Mouse (Mus musculus) kidney, adult 2 months (tissue): ENCODE data around the gene Copa.

Experiments
- CTCF ChIP-seq: fragments of 200-500 bp; conservative IDR thresholded peaks from 2 replicates; pipeline ENCODE4 v1.5.1; 2011; ENCODE audit warnings: low read depth, mild to moderate bottlenecking, control low read depth, low read length, moderate library complexity, mixed read lengths; ENCODE audit not compliant: insufficient read depth, insufficient read length
- POLR2A ChIP-seq: fragments of 200-500 bp; IDR thresholded peaks from one replicate; pipeline ENCODE4 v1.6.1; 2011; ENCODE audit warnings: low read depth, low read length, control low read depth

DNA sequence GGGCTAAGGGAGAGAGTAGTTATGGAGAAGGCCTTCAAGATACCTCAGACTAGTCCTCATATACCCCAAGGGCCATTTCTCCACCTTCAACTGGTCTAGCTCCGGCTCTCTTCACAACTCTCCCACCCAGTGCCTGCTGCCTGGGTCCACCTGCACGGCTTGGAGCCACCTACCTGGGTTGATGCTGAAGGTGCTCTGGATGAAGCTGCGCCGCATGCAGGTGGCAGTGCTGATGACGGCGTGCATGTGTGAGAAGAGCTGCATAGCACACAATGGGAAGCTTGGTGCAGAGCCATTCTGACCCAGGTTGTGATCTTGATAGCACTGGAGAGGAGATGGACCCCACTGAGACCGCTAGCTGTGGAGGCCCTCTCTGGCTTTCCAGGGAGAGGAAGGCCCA lies 9.7 kb upstream of the Copa start:
- TF ChIP-seq POLR2A (no peak), CTCF (no peak)
